Mouse (Mus musculus) activated CD4-positive, CD25-positive, alpha-beta regulatory T cell (primary cell): Measurements from ENCODE around the gene 2310061I04Rik. TPM values are rescaled to one million over a fixed set of nuclear protein-coding genes. Genes with fewer than 3 reads are reported as not detected.

ENCODE experiments used
- polyA plus RNA-seq, 2 experiments: library from polyadenylated mRNA; unstranded; fragments of 100-300 nt; shearing (Covaris generic); gene quantifications; one replicate each; pipeline ENCODE4 v1.2.1; 2017

The 2310061I04Rik gene
- polyA plus RNA-seq = 10 to 100 TPM; 34.3 to 45.8 TPM

GRCm38 (mm10) chr17:35896781-35897643, at the start of gene 2310061I04Rik:
Gene 2310061I04Rik (minus strand): TSS chr17:35897431.

GRCm38 (mm10) chr17:35916297-35917142, 19.3 kb upstream of the 2310061I04Rik start, which contains the start of the genes Mrps18b and Ppp1r10:
Gene Mrps18b (minus strand): TSS chr17:35916389.
Gene Ppp1r10 (plus strand): TSS chr17:35916434.

DNA sequence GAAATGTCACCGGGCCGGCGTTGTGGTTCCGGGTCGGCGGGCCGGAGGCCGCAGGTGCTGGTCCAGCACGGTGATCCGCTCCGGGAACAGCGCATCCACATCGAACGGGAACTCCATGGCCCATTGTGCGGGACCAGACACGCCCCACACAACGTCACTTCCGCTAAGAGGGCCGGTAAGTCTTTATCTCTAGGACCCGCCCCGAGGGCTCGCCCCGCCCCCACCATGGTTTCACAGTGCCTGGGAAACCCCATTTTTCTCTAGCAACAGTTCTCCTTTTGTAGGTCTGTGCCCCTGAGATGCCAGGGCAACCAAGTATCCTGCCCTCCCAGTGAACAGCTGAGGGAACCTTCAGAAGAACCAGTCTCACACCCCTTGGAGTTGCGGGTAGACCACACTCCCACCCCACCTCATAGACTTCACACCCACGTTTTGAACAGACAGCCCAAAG, 12.7 kb upstream of the 2310061I04Rik start, which contains the start of gene Atat1:
Atat1 (minus strand) TSS at position 157 of the 451 bp plus-strand sequence.

GRCm38 (mm10) chr17:35879245-35880057, 17.8 kb downstream of the 2310061I04Rik start, which contains the start of gene Dhx16:
Gene Dhx16 (plus strand): TSS chr17:35879819.

DNA sequence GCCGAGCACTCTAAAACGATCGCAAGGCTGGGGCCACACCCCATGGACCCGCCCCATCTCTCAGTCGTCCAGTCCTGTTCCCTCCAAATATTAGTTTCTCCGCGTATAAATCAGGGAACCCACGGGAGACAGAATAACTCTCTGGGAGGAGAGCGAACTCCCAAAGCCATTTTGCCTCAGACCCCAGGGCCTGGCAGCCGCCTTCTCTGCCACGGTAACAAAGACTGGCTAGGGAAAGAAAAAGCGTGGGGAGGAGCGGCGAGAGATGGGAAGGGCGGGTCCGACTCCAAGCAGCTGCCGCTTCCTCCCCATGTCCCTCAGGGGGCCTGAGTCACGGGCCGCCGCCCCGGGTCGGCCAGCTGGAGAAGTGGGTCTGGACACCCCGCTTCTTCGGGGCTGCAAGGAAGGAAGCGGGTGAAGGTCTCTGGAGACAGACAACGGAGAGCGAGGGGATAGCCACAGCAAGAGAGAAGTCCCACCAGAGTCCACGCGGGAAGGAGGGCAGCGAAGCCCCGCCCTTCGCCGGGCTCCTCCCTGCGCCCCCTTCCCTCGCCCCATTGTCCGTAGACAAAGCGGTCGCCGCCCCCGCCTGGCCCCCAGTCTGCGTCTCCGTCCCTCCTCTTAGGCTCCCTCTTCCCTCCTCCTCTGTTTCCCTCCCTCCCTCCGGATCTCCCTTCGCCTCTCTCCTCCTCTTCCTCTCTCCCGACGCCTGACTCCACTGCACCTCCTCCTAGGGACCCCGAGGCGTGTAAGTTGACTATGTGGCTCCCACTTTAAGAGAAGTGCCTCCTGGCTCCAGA, 31.6 kb downstream of the 2310061I04Rik start, which contains the start of gene Ppp1r18:
Ppp1r18 (plus strand) TSS at position 113 of the 800 bp plus-strand sequence.

GRCm38 (mm10) chr17:35861198-35861857, 35.9 kb downstream of the 2310061I04Rik start, which contains the start of gene Nrm:
Gene Nrm (plus strand): TSS chr17:35861318.

Other genes starting within 250 kb of the 2310061I04Rik start
- gene Vars2, start 229.8 kb downstream of the 2310061I04Rik start, polyA plus RNA-seq = 10 to 100 TPM; 22.3 to 24.8 TPM
- 10 to 100 TPM; 18.2 to 20.7 TPM for gene Gtf2h4, start 223.7 kb downstream of the 2310061I04Rik start, polyA plus RNA-seq
- 1 to 10 TPM; 6.1 to 8.7 TPM for gene Ddr1, start 192.8 kb downstream of the 2310061I04Rik start, polyA plus RNA-seq
- 10 to 100 TPM in 1 of 2 experiments, under 1 TPM in 1; 0.19 to 14.0 TPM for gene Ier3, start 75.7 kb downstream of the 2310061I04Rik start, polyA plus RNA-seq
- gene Flot1, start 74.2 kb downstream of the 2310061I04Rik start, polyA plus RNA-seq = 10 to 100 TPM; 59.0 to 61.4 TPM
- 100 to 1,000 TPM; 114 to 135 TPM for gene Tubb5, start 59.1 kb downstream of the 2310061I04Rik start, polyA plus RNA-seq
- 1 to 10 TPM; 4.1 to 7.9 TPM for gene Mdc1, start 55.9 kb downstream of the 2310061I04Rik start, polyA plus RNA-seq
- 10 to 100 TPM; 33.6 to 42.0 TPM for gene Nrm, start 36.1 kb downstream of the 2310061I04Rik start, polyA plus RNA-seq
- gene Ppp1r18, start 31.8 kb downstream of the 2310061I04Rik start, polyA plus RNA-seq = 100 to 1,000 TPM; 549 to 588 TPM
- gene Dhx16, start 17.6 kb downstream of the 2310061I04Rik start, polyA plus RNA-seq = 10 to 100 TPM; 49.5 to 68.4 TPM
- 10 to 100 TPM; 12.9 to 18.4 TPM for gene Atat1, start 12.6 kb upstream of the 2310061I04Rik start, polyA plus RNA-seq
- gene Mrps18b, start 19.0 kb upstream of the 2310061I04Rik start, polyA plus RNA-seq = 10 to 100 TPM; 44.0 to 78.4 TPM
- gene Ppp1r10, start 19.0 kb upstream of the 2310061I04Rik start, polyA plus RNA-seq = 10 to 100 TPM; 30.2 to 54.9 TPM
- 100 to 1,000 TPM; 122 to 138 TPM for gene Abcf1, start 72.3 kb upstream of the 2310061I04Rik start, polyA plus RNA-seq
- gene Gnl1, start 82.4 kb upstream of the 2310061I04Rik start, polyA plus RNA-seq = 10 to 100 TPM; 55.6 to 56.5 TPM
- 10 to 100 TPM; 30.8 to 41.6 TPM for gene Prr3, start 82.8 kb upstream of the 2310061I04Rik start, polyA plus RNA-seq
- 10 to 100 TPM; 30.2 to 41.9 TPM for gene H2-T24, start 123.1 kb upstream of the 2310061I04Rik start, polyA plus RNA-seq
- gene H2-T23, start 135.4 kb upstream of the 2310061I04Rik start, polyA plus RNA-seq = 100 to 1,000 TPM; 796 to 873 TPM
- 100 to 1,000 TPM; 306 to 313 TPM for gene H2-T22, start 145.3 kb upstream of the 2310061I04Rik start, polyA plus RNA-seq
- gene Gm6034, start 145.5 kb upstream of the 2310061I04Rik start, polyA plus RNA-seq = under 1 TPM; 0.18 to 0.22 TPM
- gene Gm11127, start 160.9 kb upstream of the 2310061I04Rik start, polyA plus RNA-seq = not detected
- 1 to 10 TPM in 1 of 2 experiments, under 1 TPM in 1; 0.75 to 1.2 TPM for gene Gm19684, start 224.2 kb upstream of the 2310061I04Rik start, polyA plus RNA-seq
- under 1 TPM; 0.36 to 0.51 TPM for gene Gm7030, start 232.0 kb upstream of the 2310061I04Rik start, polyA plus RNA-seq